Mouse (Mus musculus) lung, embryonic 14.5 days (tissue): ENCODE data around the gene Pdxk. TPM values are rescaled to one million over a fixed set of nuclear protein-coding genes. Genes with fewer than 3 reads are reported as not detected.

Source experiments
- ATAC-seq: fragments of 200-750 bp; cut with Nextera tagmentation; 2 replicates; pipeline ENCODE4 v1.8.0; 2017; ENCODE audit warnings: mild to moderate bottlenecking, moderate TSS enrichment, moderate library complexity; ENCODE audit not compliant: insufficient read depth
- DNase-seq: peaks from one replicate; pipeline ENCODE4 v3.0.0-alpha.2; 2015
- H3K27ac ChIP-seq: fragments of 300-500 bp; sonication (generic); 2 replicates; pipeline ENCODE4 v1.5.1; 2014; ENCODE audit warnings: low read depth, mild to moderate bottlenecking, moderate library complexity
- H3K27me3 ChIP-seq: fragments of 300-500 bp; sonication (generic); 2 replicates; pipeline ENCODE4 v1.6.1; 2014; ENCODE audit warnings: low read length, control low read depth; ENCODE audit not compliant: insufficient read depth
- H3K36me3 ChIP-seq: fragments of 300-500 bp; sonication (generic); 2 replicates; pipeline ENCODE4 v1.6.1; 2014; ENCODE audit warnings: control low read depth; ENCODE audit not compliant: insufficient read depth
- H3K4me1 ChIP-seq: fragments of 300-500 bp; sonication (generic); 2 replicates; pipeline ENCODE4 v1.6.1; 2014; ENCODE audit warnings: antibody characterized with exemption, control low read depth; ENCODE audit not compliant: insufficient read depth
- H3K4me2 ChIP-seq: fragments of 300-500 bp; sonication (generic); 2 replicates; pipeline ENCODE4 v1.6.1; 2014; ENCODE audit warnings: mild to moderate bottlenecking
- H3K4me3 ChIP-seq: fragments of 300-500 bp; sonication (generic); 2 replicates; pipeline ENCODE4 v1.5.1; 2014; ENCODE audit warnings: low read depth, low read length
- H3K9ac ChIP-seq: fragments of 300-500 bp; sonication (generic); 2 replicates; pipeline ENCODE4 v1.6.1; 2014
- H3K9me3 ChIP-seq: fragments of 300-500 bp; sonication (generic); 2 replicates; pipeline ENCODE4 v1.6.1; 2016; ENCODE audit warnings: low read depth, low read length, control low read depth
- CTCF ChIP-seq: IDR thresholded peaks from 2 replicates; pipeline ENCODE4 v1.5.1; 2016; ENCODE audit warnings: antibody characterized with exemption, low read depth
- WGBS: fragments of 180-500 bp; shearing (Covaris S2); extraction: QIAGEN DNeasy Blood & Tissue Kit; methylation state at CpG from one replicate; pipeline ENCODE4 v1.1.7; 2014; 5-methylcytosine and 5-hydroxymethylcytosine counted together
- polyA plus RNA-seq: library from polyadenylated mRNA; unstranded; fragments of >200 nt; fragmentation: Nextera tagmentation; extraction: Ambion mirVana; gene quantifications from 2 replicates; pipeline ENCODE4 v1.2.1, GENCODE M21; 2014

Pdxk gene
- polyA plus RNA-seq, 1 experiment from 2014 or later: 6.9 TPM

- Histone ChIP-seq H3K36me3 (peaks cover 11% of the 10 kb centered on the region), H3K27me3 (no peaks in the 10 kb centered on the region), H3K4me1 (no peaks in the 10 kb centered on the region), H3K9ac (no peak overlapping the region), H3K27ac (no peak overlapping the region), H3K4me2 (no peak overlapping the region), H3K4me3 (no peak overlapping the region), H3K9me3 (no peaks in the 10 kb centered on the region)
- ATAC-seq (no peak), DNase-seq (no peak)
- WGBS: 55% methylated on average over 3 of the region's 3 CpGs
- TF ChIP-seq CTCF: no peak
Observed at GRCm38 (mm10) chr10:78432853-78433252, 31.9 kb downstream of the Pdxk start.

- Histone ChIP-seq H3K4me3 (no peak overlapping the region), H3K27me3 (no peaks in the 10 kb centered on the region), H3K9me3 (no peaks in the 10 kb centered on the region), H3K9ac (no peak overlapping the region), H3K4me2 (no peak overlapping the region), H3K4me1 (0 out of 2 replicates have a peak, but pooled peaks cover 5% of the 10 kb centered on the region), H3K27ac (no peak overlapping the region), H3K36me3 (peaks cover 20% of the 10 kb centered on the region)
- DNase-seq: no peak
- 86% methylated on average over 2 of the region's 2 CpGs for WGBS
- ATAC-seq: no peak
- no peak for TF ChIP-seq CTCF
Observed at GRCm38 (mm10) chr10:78429776-78430175, 35.0 kb downstream of the Pdxk start.

GRCm38 (mm10) chr10:78429180-78429579 lies 35.6 kb downstream of the Pdxk start:
- H3K27me3 ChIP-seq: no peaks in the 10 kb centered on the region
- H3K9ac ChIP-seq: no peak overlapping the region
- peaks cover 20% of the 10 kb centered on the region for H3K36me3 ChIP-seq
- no peak overlapping the region for H3K27ac ChIP-seq
- 83% methylated on average over 5 of the region's 5 CpGs for WGBS
- no peaks in the 10 kb centered on the region for H3K9me3 ChIP-seq
- ATAC-seq: no peak
- no peak for TF ChIP-seq CTCF
- H3K4me3 ChIP-seq: no peak overlapping the region
- H3K4me1 ChIP-seq: 0 out of 2 replicates have a peak, but pooled peaks cover 6% of the 10 kb centered on the region
- no peak overlapping the region for H3K4me2 ChIP-seq
- DNase-seq: no peak

GRCm38 (mm10) chr10:78428070-78428469 lies 36.7 kb downstream of the Pdxk start:
- Histone ChIP-seq H3K4me1 (0 out of 2 replicates have a peak, but pooled peaks cover 6% of the 10 kb centered on the region), H3K27ac (no peak overlapping the region), H3K9ac (no peak overlapping the region), H3K4me2 (no peak overlapping the region), H3K27me3 (no peaks in the 10 kb centered on the region), H3K9me3 (no peaks in the 10 kb centered on the region), H3K36me3 (peaks cover 20% of the 10 kb centered on the region), H3K4me3 (no peak overlapping the region)
- 93% methylated on average over 11 of the region's 11 CpGs for whole genome bisulfite sequencing
- ATAC-seq (no peak), DNase-seq (no peak)
- no peak for TF ChIP-seq CTCF

- Histone ChIP-seq H3K4me2 (peak overlapping the region; percentile 76), H3K27me3 (no peaks in the 10 kb centered on the region), H3K9me3 (no peaks in the 10 kb centered on the region), H3K27ac (peak overlapping the region; percentile 81), H3K4me1 (0 out of 2 replicates have a peak, but pooled peaks cover 6% of the 10 kb centered on the region), H3K36me3 (peaks cover 20% of the 10 kb centered on the region), H3K4me3 (peak overlapping the region; percentile 77), H3K9ac (peak overlapping the region; percentile 91)
- ATAC-seq: peak; percentile 30
- TF ChIP-seq CTCF: no peak
- 32% methylated on average over 6 of the region's 6 CpGs for WGBS
- peak; percentile 40 for DNase-seq
Observed at GRCm38 (mm10) chr10:78426117-78426735, 38.5 kb downstream of the Pdxk start.

- DNase-seq (peak; percentile 91), ATAC-seq (peak; percentile 93)
- H3K36me3 ChIP-seq: peaks cover 20% of the 10 kb centered on the region
- peak within 1 kb of the TSS; percentile 76 for H3K4me2 ChIP-seq
- peak within 1 kb of the TSS; percentile 81 for H3K27ac ChIP-seq
- H3K4me1 ChIP-seq: 0 out of 2 replicates have a peak, but pooled peaks cover 6% of the 10 kb centered on the region
- TF ChIP-seq CTCF: no peak
- H3K27me3 ChIP-seq: no peaks in the 10 kb centered on the region
- H3K9me3 ChIP-seq: no peaks in the 10 kb centered on the region
- WGBS: 2% methylated on average over 40 of the region's 40 CpGs
- peak within 1 kb of the TSS; percentile 91 for H3K9ac ChIP-seq
- H3K4me3 ChIP-seq: peak within 1 kb of the TSS; percentile 77
Observed at GRCm38 (mm10) chr10:78425181-78426041, 39.4 kb downstream of the Pdxk start, which contains the start of gene Cstb. Gene Cstb (plus strand): TSS chr10:78425669.

- ATAC-seq (no peak), DNase-seq (no peak)
- Histone ChIP-seq H3K27ac (no peak overlapping the region), H3K4me3 (no peak overlapping the region), H3K36me3 (peaks cover 7% of the 10 kb centered on the region), H3K27me3 (no peaks in the 10 kb centered on the region), H3K9me3 (no peaks in the 10 kb centered on the region), H3K4me1 (0 out of 2 replicates have a peak, but pooled peaks cover 6% of the 10 kb centered on the region), H3K4me2 (no peak overlapping the region), H3K9ac (no peak overlapping the region)
- TF ChIP-seq CTCF: no peak
- 84% methylated on average over 3 of the region's 3 CpGs for WGBS
Observed at GRCm38 (mm10) chr10:78422614-78423013, 42.2 kb downstream of the Pdxk start.
